Mouse (Mus musculus): Measurements from ENCODE around the gene Mapk8ip1.

The Mapk8ip1 gene

DNA sequence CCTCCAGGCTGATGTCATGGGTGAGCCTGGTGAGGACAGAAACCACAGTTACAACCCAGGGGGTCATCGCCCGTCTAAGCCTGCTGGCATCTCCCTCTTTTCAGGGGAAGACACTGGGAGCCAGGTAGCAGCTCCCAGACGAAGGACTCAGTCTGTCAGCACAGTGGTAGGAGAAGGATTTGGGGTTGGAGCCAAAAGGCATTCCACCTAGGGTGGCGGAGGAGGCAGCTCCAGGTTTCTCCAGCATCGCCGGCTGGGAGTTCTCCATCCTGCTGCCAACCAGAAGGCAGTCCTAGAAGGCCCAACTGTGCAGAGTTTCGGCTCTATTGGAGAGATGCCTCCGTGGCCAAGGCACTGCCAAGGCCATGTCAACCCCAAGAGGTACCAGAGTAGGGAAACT, 9.9 kb downstream of the Mapk8ip1 start:
- ATAC-seq (ENCODE audit: low TSS enrichment) = peak; percentile 4; the same call in 1 of the 2 replicates

DNA sequence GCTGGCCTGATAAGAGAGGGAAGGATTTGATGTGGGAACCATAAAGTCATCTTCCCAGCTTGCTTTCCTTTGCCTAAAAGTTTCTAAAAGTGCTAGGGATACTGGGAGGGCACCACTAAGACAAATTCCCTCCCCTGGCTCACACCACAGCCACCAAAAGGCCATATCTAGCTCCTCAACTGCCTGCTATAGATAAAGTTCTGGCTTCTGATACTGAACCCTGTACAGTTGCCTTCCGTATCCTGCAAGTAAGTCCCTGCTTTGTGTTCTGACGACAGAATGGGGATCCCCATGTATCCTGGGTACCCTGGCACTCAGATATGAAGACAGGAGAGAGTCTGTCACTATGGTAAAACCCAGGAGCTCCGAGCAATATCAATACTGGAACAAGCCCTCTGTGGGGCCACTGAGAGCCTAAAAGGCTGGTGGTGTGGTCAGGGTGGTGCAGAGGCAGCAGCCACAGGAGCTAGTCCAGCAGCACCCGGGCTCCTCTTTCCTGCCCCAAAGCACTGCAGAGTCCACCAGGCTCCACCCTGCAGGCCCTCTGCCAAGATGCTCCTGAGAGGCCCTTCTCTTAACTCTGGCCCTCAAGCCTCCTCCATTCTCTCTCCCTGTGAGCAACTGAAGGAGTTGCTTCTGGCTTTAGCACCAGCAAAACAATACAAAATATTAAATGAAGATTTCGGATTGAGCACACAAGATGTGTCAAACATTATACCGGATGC, 10.7 kb downstream of the Mapk8ip1 start:
- ATAC-seq (ENCODE audit: low TSS enrichment) = no peak

DNA sequence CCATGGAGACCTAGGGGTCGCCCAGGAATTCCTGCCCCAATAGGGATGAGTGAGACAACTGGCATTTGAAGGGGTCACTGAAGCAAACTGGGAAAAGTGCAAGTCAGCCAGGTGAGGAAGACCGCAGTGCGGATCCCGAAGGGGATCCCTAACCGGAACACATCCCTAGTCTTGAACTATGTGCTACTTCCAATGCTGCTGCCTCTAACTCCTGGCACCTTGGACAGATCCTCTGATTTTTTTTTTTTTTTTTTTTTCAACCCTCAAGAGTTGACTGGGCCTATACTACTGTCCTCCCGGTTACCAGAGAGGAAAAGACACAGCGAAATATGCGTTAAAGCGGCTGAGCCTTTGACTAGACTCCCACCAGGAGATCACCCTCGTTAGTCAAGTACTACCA, 11.4 kb downstream of the Mapk8ip1 start:
- no peak for ATAC-seq (ENCODE audit: low TSS enrichment)

DNA sequence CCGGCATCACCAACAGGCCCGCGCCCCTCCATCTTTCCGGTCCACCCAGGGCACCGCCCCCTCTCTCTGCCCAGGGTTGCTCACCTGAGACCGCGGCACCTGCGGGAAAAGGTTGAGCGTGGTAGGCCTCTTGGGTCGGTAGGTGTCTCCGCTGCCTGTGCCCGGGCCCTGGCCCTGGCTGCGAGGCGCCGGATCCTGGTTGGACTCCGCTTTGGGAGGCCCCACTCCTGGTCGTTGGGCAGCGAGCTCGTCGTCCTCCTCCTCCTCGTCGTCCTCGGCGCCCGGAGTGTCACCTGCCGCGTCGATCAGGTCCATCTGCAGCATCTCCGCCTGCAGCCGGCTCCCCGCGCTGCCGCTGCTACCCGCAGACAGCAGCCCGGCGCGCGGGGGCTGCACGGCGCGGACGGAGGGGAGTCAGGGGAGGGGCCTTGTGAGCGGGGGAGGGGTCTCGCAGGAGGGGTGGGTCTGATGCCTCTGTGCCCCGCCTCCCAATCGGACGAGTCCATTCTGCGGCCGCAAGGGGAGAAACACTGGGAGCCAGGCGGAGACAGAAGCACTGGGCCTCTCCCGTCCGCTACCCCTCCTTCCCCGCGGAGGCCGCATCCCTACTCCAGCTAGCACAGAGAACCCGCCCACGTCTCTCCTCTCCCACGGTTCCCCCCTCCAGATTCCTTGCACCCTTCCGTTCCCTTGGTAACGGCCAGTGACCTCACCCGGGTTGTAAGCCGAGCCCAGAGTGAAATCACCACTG, 12.0 kb downstream of the Mapk8ip1 start:
- ATAC-seq (ENCODE audit: low TSS enrichment) = peak; percentile 55

DNA sequence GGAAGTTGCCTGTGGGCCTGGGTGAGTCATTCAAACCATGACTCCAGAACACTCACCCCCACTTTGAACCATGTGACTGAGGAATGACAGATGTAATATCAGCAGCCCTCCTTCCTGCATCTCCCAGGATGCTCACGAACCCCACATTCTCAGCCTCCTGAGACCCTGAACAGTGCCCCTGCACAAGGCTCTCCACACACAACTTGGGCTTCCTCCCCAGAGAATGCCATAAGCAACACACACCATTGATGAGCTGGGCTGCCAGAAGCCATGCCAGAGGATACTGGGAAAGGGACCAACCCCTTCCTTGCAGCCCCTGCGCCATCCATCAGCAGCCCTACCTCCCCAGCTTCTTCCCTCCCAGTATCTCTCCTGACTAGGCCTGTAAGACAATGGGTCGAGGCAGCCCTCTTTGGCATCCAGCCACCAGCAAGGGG, 13.0 kb downstream of the Mapk8ip1 start:
- peak; percentile 3; the same call in 1 of the 2 replicates for ATAC-seq (ENCODE audit: low TSS enrichment)

DNA sequence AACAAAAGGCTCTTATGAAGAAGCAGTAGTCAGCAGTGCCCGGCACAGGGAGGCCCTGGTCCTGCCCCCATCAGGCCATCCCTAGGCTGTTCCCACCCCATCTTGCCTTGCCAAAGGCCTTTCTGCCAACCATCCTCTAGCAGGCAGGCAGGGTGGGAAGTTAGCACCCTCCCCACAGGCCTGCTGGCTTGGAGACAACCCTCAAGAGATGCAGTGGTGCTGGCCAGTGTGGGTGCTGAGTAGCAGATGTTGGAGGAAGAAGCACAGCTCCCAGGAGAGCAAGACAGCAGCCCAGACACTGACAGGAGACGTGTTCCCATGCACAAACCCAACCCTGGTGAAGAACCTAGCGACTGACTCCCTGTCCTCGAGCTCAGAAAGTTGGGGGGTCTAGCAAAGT, 13.4 kb downstream of the Mapk8ip1 start:
- peak; percentile 36 for ATAC-seq (ENCODE audit: low TSS enrichment)

DNA sequence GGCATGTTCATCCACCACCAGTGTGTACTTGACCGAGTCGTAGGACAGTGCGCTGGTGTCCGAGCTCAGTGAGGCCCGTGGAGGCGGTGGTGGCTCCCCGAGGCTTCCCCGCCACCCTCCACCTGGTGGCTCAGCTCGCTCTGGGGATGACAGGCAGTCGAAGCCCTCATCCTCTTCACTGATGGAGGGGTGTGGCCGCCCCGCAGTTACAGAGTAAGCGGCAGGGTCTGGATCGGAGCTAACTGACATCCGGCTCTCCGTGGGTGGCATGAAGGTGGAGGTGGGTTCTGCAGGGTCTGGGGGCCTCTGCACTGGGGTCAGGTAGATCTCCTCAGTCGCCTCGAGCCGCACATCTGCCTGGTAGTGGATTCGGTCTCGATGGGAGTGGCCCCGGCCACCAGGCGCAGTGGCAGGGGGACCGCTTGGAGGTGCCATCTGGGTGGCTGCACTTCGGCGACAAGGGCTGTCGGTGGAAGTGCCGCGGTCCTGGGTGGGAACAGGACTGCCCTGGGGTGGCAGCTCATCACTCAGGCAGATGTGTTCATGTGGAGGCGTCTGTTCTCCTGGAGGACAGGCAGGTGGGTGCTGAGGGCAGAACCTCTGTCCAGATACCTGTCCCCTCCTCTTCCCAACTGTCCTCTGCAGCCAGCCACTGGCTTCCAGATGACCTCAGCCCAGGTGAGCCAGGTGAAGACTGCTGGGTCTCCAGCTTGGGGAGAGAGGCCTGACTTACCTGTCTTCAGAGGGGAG, 14.1 kb downstream of the Mapk8ip1 start:
- no peak for ATAC-seq (ENCODE audit: low TSS enrichment)

DNA sequence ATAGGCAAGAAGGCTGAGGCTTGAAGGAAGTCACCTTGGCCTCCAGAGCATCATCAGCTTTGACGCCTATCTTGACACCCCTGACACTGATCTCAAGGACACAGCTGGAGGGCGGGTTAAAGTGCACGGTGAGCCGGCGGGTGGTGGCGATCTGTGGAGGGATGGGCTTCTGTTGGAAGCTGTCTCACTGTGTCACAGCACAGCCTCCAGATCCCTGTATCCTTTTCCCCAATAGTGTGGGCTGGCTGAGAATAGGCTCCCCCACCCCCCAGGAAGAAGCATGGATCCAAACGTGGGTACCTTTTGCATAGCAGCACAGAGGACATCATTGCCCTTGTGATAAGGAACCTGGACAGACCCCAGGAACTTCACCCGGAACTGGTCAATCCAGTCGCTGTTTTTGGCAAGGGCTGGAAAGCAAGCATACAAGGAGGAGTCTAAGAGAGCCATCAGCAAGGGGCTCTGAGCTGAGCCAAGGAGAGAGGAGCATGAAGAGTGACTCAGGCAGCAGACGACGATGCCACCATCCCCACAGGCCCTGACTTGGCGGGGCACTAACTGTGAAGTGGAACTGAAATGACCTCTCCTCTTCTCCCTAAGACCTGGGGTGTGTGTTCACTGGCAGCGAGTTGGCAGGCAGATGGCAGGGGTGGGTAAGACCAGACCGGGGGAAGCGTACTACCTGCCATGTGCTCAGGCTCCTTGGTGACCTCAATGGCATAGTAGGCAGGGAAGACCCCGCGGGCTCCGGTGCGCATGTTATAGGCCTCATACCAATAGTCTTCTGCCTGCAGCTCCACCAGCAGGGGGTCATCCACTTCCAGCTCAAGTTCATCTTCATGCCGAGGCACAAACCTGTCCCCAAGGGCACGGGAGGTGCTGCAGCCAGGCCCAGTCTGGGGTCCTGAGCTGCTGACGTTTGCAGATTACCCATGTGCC, 15.7 kb downstream of the Mapk8ip1 start:
- no peak for ATAC-seq (ENCODE audit: low TSS enrichment)

DNA sequence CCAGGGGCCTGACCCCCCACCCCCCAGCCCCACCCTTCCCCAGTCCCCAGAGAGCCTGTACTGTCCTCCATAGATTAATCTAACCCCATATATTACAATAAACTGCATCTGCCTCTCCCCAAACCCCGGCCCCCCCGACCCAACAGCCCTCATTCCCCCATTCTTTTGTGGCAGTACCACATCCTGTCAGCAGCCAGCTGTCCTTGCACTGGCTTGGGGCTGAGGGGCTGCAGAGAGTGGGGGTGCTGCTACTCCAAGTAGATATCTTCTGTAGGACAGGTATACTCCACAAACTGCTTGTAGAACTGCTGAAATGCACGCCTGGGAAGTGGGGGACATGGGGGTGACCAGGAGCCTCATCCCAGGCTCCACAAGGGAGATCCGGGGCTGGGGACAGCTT, 17.0 kb downstream of the Mapk8ip1 start:
- ATAC-seq (ENCODE audit: low TSS enrichment) = no peak

DNA sequence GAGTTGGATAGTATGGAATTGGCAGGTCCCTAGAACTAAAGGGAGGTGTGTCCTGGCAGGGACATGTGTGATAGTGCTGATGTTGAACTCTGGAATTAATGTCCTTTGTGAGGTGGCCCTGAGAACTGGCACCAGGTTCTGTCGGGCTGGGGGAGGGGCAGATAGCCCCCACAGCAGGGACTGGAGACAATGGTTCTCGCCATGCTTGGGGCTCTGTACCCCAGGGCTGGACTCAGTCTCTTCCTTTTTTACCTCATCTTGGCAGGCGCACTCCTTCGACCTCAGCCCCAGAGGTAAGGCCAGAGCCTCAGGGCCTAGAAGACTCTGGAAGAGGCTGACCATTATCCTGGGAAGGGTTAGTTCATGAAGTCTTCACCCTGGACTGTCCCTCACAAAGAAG, 18.3 kb downstream of the Mapk8ip1 start:
- ATAC-seq (ENCODE audit: low TSS enrichment) = no peak

DNA sequence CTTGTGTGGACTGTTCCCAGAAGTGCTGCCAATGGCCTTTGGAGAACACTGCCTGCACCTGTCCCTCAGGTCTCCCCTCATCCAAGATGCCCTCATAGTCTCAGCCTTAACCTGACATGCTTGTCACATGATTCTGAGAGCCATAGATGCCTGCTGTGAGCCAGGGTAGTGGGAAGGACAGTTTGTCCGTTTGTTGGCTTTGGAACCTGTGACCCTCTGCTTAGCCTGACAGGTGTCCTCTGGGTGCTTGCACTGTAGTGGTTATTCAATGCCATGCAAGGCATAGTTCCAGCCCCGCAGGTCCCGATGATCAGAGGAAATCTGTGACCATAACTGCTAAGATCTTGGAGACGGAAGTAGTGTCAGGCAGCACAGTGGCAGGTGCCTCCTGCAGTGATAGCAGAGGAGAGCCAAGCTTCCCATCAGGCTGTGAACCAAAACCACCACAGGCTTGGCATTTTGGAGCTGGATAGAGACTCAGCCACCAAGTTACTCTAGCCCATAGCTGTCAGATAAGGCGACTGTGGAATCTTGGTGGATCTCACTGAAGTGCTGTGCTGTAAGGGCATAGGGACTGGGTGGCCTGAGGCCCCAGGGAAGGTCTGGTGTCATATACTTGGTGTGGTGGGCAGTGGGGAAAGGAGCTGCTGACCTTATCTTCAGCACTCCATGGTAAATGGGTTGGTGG, 19.0 kb downstream of the Mapk8ip1 start, which contains the start of gene 1700029I15Rik:
Gene 1700029I15Rik (plus strand): TSS at position 638 of the 688 bp plus-strand sequence.
- no peak for ATAC-seq (ENCODE audit: low TSS enrichment)

DNA sequence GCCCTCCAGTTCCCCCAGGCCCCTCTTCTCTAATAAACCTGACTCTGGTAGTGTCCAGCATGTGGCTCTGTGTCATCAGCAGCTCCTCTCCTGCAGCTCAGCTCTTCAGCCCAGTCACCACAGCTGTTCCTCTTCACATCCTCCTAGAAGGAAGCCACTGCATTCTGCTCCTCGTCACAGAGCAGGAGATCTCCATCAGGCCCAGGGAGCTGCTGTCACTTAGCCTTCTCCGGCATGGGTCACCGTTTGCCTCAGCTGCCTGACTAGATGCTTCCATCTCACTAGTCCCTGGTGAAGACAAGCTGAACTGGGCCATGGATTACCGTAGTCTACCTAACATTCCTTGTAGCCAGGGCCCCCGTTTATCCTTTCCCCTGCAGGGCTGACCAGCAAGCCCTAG, 19.9 kb downstream of the Mapk8ip1 start:
- ATAC-seq (ENCODE audit: low TSS enrichment) = no peak

DNA sequence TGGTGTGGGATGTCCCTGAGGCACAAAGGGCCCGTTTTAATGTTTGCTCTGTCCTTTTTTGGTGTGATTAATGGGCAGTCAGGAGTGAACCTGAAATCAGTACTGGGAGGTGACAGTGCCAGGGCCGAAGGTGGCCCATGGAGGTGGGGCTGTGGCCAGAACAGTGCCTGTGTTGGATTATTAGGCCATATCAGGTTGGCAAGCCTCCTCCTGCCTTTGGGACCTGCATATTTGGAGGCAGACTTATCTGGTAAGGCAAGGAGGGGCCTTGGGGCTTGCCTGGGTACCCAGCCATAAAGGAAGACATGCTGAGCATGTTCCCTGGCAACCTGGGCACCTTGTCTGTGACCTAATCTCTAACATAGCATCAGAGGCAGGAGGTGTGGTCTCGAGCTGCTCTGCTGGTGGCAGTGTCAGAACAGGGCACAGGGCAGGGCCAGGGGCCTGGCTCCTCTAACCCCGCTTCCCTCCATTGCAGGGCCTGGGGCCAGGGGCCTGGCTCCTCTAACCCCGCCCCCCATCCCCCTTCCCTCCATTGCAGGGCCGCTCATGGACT, 20.5 kb downstream of the Mapk8ip1 start:
- ATAC-seq (ENCODE audit: low TSS enrichment) = no peak

DNA sequence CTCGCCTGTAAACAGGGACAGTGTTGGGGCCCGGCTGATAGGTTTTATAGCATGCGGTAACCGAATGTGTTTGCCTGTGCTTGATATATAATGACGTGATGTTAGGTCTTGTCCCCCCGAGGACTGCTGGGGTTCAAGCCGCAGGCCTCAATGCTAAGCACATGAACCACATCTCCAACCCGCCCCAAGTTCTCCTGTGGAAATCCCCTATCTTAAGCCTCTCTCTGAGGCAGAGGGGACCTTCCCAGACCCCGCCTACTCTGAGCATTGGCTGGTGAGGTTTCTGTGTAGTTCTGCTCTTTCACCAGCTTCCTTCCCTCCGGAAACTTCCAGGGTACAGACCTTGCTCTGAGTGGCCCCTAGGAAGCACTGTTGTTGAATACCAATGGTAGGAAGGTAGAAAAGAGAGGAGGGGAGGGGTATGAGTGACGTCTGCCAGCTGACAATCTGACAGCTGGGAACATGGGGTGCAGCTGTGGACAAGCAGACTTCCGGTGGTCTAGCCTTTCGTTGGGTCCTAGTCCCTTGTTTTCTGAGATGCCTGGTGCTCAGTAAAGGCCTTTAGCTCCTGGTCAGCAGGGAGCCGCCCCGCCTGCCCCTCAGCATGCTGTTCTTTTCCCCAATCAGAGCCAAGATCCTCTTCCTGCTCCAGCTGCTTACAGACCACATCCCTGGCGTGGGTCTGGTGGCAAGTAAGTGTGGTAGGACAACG, 21.1 kb downstream of the Mapk8ip1 start:
- ATAC-seq (ENCODE audit: low TSS enrichment) = no peak

DNA sequence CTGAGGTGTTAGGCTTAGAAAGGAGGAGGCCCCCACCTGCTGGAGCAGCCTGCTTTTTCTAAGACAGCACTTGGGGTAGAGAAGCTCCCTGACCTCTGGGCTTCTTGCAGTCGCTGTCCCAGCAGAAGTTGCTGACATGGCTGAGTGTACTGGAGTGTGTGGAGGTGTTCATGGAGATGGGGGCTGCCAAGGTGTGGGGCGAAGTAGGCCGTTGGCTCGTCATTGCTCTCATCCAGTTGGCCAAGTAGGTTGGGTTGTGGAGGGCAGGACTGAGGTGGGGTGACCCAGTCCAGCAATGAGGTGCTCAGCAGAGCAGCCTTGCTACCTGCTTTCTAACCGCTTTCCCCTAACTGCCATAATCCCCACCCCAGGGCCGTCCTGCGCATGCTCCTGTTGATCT, 23.7 kb downstream of the Mapk8ip1 start:
- no peak for ATAC-seq (ENCODE audit: low TSS enrichment)

DNA sequence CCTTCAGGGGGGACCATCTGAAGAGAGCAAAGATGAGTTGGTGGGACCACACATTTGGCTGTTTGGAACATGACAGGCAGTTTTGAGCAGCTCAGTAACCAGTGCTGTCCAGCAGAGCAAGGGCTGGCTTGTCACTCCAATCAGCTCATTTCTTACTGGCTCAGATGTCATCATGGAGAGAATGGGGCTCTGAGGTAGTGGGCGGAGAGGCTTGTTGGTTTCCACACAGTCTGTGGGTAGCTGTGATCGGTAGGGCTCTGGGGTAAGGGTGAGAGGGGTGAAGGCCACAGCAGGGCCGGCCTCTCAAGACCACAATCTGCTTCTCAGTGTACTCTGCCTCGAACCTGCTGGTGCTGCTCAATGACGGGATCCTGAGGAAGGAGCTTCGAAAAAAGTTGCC, 24.8 kb downstream of the Mapk8ip1 start:
- no peak for ATAC-seq (ENCODE audit: low TSS enrichment)

DNA sequence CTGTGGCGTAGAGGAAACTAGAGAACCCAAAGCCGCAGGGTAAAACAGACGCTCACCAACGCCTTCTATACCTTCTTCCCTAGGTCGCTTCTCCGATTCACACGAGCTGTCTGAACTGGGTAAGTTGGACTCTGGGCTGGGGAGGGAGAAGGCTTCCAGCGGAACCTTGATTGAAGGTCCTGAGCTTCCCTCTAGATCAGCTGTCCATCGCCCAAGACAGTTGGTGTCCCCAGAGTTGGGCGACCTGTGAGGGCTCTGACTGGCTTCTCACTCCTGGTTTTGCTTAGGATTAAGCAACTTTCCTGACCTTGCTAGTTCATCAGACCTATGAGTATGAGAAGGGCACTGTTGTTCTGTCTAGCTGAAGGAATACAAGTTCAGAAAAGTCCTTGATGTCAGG, 25.3 kb downstream of the Mapk8ip1 start:
- ATAC-seq (ENCODE audit: low TSS enrichment) = no peak

DNA sequence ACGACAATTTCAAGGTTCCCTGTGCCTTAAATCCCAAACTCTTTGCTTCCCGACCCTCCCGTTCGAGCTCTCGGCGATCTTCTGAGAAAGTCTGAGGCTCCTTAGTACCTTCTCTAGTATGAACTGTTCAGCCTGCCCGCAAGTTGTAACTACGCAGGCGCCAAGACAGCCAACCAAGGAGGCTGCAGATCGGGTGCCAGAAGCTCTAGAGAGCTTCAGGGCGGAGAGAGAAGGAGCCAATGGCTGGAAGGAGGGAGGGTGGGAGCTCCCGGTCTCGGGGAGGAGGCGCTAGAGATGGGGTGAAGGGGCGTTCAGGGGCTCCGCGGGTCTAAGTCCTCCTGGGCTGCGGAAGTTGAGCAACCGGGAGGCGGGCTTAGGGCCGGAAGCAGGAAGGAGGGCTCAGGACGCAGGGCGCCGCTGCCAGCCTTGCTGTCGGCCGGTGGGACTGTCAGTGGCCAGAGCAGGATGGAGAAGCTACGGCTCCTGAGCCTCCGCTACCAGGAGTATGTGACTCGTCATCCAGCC, 25.9 kb downstream of the Mapk8ip1 start:
- ATAC-seq (ENCODE audit: low TSS enrichment) = peak; percentile 95

DNA sequence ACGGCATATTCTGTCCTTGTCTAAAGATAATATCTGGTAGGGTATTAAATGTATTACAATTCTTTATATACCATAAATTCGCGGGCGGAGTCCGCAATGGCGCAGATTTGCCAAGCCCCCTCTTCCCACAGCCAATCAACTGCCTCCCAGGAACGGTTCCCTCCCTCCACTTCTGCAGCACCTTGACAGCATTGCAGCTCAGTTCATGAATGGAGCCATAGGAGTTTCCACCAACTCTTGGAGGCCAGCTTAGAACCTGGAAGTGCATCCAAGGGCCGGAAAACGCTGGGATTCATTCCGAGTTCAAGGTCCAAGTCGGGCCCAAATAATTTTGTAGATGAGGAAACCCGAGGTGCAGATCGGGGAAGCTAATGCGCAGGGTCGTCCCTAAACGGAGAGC, 26.5 kb downstream of the Mapk8ip1 start, which contains the start of the genes Pex16 and Large2:
Gene Pex16 (plus strand): TSS at position 163 of the 400 bp plus-strand sequence.
Gene Large2 (minus strand): TSS at position 356 of the 400 bp plus-strand sequence.
- ATAC-seq (ENCODE audit: low TSS enrichment) = peak; percentile 48

Measured in frontal cortex, adult (tissue).